Mouse (Mus musculus) embryonic facial prominence, embryonic 11.5 days (tissue): ENCODE data around the gene Tob1. TPM values are rescaled to one million over a fixed set of nuclear protein-coding genes. Genes with fewer than 3 reads are reported as not detected.

Experiments
- ATAC-seq: fragments of 200-750 bp; cut with Nextera tagmentation; replicated peaks from 2 replicates; pipeline ENCODE4 v1.8.0; 2017; ENCODE audit warnings: low read depth; ENCODE audit not compliant: insufficient number of reproducible peaks, low FRiP score, low TSS enrichment
- DNase-seq: peaks from one replicate; pipeline ENCODE4 v3.0.0-alpha.2; 2015; ENCODE audit warnings: low spot score
- H3K27ac ChIP-seq: fragments of 300-500 bp; sonication (generic); replicated peaks from 2 replicates; pipeline ENCODE4 v1.5.1; 2014; ENCODE audit warnings: mild to moderate bottlenecking, low read depth, low read length, control low read depth
- H3K27me3 ChIP-seq: fragments of 300-500 bp; sonication (generic); 2 replicates; pipeline ENCODE4 v1.6.1; 2014; ENCODE audit warnings: mild to moderate bottlenecking, low read length, moderate library complexity, mixed read lengths; ENCODE audit not compliant: control insufficient read depth, insufficient read depth
- H3K36me3 ChIP-seq: fragments of 300-500 bp; sonication (generic); replicated peaks from 2 replicates; pipeline ENCODE4 v1.6.1; 2014; ENCODE audit warnings: low read depth, mild to moderate bottlenecking, low read length, moderate library complexity, mixed read lengths; ENCODE audit not compliant: control insufficient read depth, insufficient read depth
- H3K4me1 ChIP-seq: fragments of 300-500 bp; sonication (generic); 2 replicates; pipeline ENCODE4 v1.6.1; 2014; ENCODE audit warnings: low read length, mixed read lengths; ENCODE audit not compliant: control insufficient read depth, insufficient read depth
- H3K4me2 ChIP-seq: fragments of 300-500 bp; sonication (generic); 2 replicates; pipeline ENCODE4 v1.6.1; 2014; ENCODE audit warnings: low read depth, mild to moderate bottlenecking, control low read depth, low read length, moderate library complexity
- H3K4me3 ChIP-seq: fragments of 300-500 bp; sonication (generic); 2 replicates; pipeline ENCODE4 v1.5.1; 2014; ENCODE audit warnings: low read depth, low read length, control low read depth
- H3K9ac ChIP-seq: fragments of 300-500 bp; sonication (generic); replicated peaks from 2 replicates; pipeline ENCODE4 v1.6.1; 2014; ENCODE audit warnings: mild to moderate bottlenecking, control low read depth, low read length
- H3K9me3 ChIP-seq: fragments of 300-500 bp; sonication (generic); replicated peaks from 2 replicates; pipeline ENCODE4 v1.6.1; 2016; ENCODE audit warnings: mild to moderate bottlenecking, low read length, inconsistent platforms, mixed read lengths; ENCODE audit not compliant: control insufficient read depth
- WGBS: fragments of 180-500 bp; shearing (Covaris S2); extraction: QIAGEN DNeasy Blood & Tissue Kit; methylation state at CpG from one replicate; pipeline ENCODE4 v1.1.7; 2014; 5-methylcytosine and 5-hydroxymethylcytosine counted together
- polyA plus RNA-seq: library from polyadenylated mRNA; unstranded; fragments of >200 nt; fragmentation: Nextera tagmentation; extraction: Ambion mirVana; gene quantifications from 2 replicates; pipeline ENCODE4 v1.2.1, GENCODE M21; 2014

Tob1 gene
- polyA plus RNA-seq, 1 experiment from 2014 or later, result 32.8 TPM

- Histone ChIP-seq H3K4me2 (no peak overlapping the region), H3K4me3 (no peak overlapping the region), H3K27ac (no peak overlapping the region), H3K27me3 (no peaks in the 10 kb centered on the region), H3K4me1 (no peaks in the 10 kb centered on the region), H3K36me3 (no peaks in the 10 kb centered on the region), H3K9me3 (no peaks in the 10 kb centered on the region), H3K9ac (no peak overlapping the region)
- 76% methylated on average over 4 of the region's 4 CpGs for WGBS
- ATAC-seq (no peak), DNase-seq (no peak)
Measured at GRCm38 (mm10) chr11:94200422-94200821, 10.8 kb upstream of the Tob1 start.

- ATAC-seq (no peak), DNase-seq (no peak)
- no peak overlapping the region for H3K9ac ChIP-seq
- H3K9me3 ChIP-seq, result no peaks in the 10 kb centered on the region
- no peak overlapping the region for H3K4me2 ChIP-seq
- 81% methylated on average over 5 of the region's 5 CpGs for WGBS
- no peak overlapping the region for H3K27ac ChIP-seq
- no peaks in the 10 kb centered on the region for H3K36me3 ChIP-seq
- H3K4me3 ChIP-seq, result no peak overlapping the region
- H3K27me3 ChIP-seq, result no peaks in the 10 kb centered on the region
- no peaks in the 10 kb centered on the region for H3K4me1 ChIP-seq
Measured at GRCm38 (mm10) chr11:94202106-94202505, 9.1 kb upstream of the Tob1 start.

GRCm38 (mm10) chr11:94203066-94203465 lies 8.2 kb upstream of the Tob1 start:
- ATAC-seq, result no peak
- Histone ChIP-seq H3K4me1 (no peaks in the 10 kb centered on the region), H3K9ac (no peak overlapping the region), H3K27ac (no peak overlapping the region), H3K4me3 (no peak overlapping the region), H3K36me3 (no peaks in the 10 kb centered on the region), H3K27me3 (no peaks in the 10 kb centered on the region), H3K4me2 (no peak overlapping the region), H3K9me3 (no peaks in the 10 kb centered on the region)
- WGBS, result 59% methylated on average over 3 of the region's 3 CpGs
- no peak for DNase-seq

GRCm38 (mm10) chr11:94206398-94207114 lies 4.7 kb upstream of the Tob1 start:
- WGBS, result 68% methylated on average over 10 of the region's 10 CpGs
- H3K4me1 ChIP-seq, result no peaks in the 10 kb centered on the region
- no peak overlapping the region for H3K9ac ChIP-seq
- no peaks in the 10 kb centered on the region for H3K9me3 ChIP-seq
- DNase-seq, result no peak
- no peaks in the 10 kb centered on the region for H3K27me3 ChIP-seq
- no peak for ATAC-seq
- H3K4me3 ChIP-seq, result no peak overlapping the region
- H3K36me3 ChIP-seq, result no peaks in the 10 kb centered on the region
- H3K4me2 ChIP-seq, result no peak overlapping the region
- no peak overlapping the region for H3K27ac ChIP-seq

- WGBS, result 47% methylated on average over 8 of the region's 8 CpGs
- ATAC-seq (no peak), DNase-seq (no peak)
- H3K4me1 ChIP-seq, result peaks cover 1% of the 10 kb centered on the region; the same call in 1 of the 2 replicates
- H3K9ac ChIP-seq, result no peak overlapping the region
- H3K4me2 ChIP-seq, result no peak overlapping the region
- no peaks in the 10 kb centered on the region for H3K27me3 ChIP-seq
- H3K36me3 ChIP-seq, result peaks cover 3% of the 10 kb centered on the region
- H3K4me3 ChIP-seq, result no peak overlapping the region
- no peak overlapping the region for H3K27ac ChIP-seq
- no peaks in the 10 kb centered on the region for H3K9me3 ChIP-seq
Measured at GRCm38 (mm10) chr11:94208811-94209675, 2.2 kb upstream of the Tob1 start.

GRCm38 (mm10) chr11:94209695-94210131 lies 1.5 kb upstream of the Tob1 start:
- Histone ChIP-seq H3K4me2 (peak overlapping the region; percentile 95), H3K9me3 (no peaks in the 10 kb centered on the region), H3K27me3 (no peaks in the 10 kb centered on the region), H3K4me1 (peaks cover 6% of the 10 kb centered on the region; the same call in 1 of the 2 replicates), H3K4me3 (peak overlapping the region; percentile 49), H3K36me3 (peaks cover 7% of the 10 kb centered on the region), H3K9ac (peak overlapping the region; percentile 62), H3K27ac (peak overlapping the region; percentile 57)
- DNase-seq (no peak), ATAC-seq (peak; percentile 49; the same call in 1 of the 2 replicates)
- WGBS, result 3% methylated on average over 14 of the region's 14 CpGs

DNA sequence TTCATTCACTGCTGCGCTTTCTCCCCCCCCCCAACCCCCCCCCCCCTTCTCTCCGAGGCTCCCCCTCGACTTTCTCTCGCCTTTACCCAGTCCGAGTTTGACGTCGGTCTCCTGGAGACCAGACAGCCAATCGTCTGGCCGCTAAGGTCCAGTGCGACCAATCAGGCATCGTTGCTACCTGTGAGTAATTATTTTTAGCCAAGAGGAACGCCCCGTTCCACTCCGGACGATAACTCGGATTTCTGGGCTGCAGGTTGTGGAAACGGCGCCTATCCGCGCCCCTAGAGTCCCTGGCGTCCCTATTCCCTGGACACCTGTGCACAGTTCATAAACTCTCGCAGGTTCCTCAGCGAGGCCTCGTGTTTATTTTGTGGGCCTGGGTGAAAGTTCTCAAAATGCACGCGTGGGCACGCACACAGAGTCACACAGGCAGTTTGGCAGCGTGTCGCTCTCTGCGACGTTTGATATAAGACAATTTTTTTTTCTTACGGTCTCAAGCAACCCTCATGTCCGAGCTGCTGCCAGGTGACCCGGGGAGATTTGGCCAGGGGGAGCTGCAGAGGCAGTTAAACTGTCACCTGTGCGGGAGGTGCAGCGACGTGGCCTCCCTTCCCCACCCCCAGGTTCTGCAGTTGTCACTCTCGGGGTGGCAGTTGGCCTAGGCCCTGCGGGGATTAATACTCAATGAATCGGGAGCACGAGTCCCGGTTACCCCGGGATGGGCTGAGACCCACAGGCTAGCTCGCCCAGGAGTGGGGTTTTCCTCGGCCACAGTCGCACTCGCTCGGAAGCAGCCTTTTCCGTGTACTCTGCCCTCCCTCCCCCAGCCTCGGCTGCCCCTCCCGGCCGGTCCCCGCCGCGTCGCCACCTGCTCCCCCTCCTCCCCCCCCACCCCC lies 815 bp upstream of the Tob1 start:
- Histone ChIP-seq H3K27ac (peak overlapping the region; percentile 77), H3K9me3 (no peaks in the 10 kb centered on the region), H3K4me3 (peak overlapping the region; percentile 49), H3K4me1 (peaks cover 6% of the 10 kb centered on the region; the same call in 1 of the 2 replicates), H3K4me2 (peak overlapping the region; percentile 95), H3K27me3 (no peaks in the 10 kb centered on the region), H3K9ac (peak overlapping the region; percentile 30), H3K36me3 (peaks cover 7% of the 10 kb centered on the region)
- DNase-seq (peak; percentile 96), ATAC-seq (peak; percentile 75)
- WGBS, result under 1% methylated on average over 45 of the region's 56 CpGs
